Mouse (Mus musculus): ENCODE results near the gene Eif4a1. TPM values are rescaled to one million over a fixed set of nuclear protein-coding genes. Genes with fewer than 3 reads are reported as not detected.

The Eif4a1 gene
- polyA plus RNA-seq, 1 experiment from 2014 or later, result 625 TPM

DNA sequence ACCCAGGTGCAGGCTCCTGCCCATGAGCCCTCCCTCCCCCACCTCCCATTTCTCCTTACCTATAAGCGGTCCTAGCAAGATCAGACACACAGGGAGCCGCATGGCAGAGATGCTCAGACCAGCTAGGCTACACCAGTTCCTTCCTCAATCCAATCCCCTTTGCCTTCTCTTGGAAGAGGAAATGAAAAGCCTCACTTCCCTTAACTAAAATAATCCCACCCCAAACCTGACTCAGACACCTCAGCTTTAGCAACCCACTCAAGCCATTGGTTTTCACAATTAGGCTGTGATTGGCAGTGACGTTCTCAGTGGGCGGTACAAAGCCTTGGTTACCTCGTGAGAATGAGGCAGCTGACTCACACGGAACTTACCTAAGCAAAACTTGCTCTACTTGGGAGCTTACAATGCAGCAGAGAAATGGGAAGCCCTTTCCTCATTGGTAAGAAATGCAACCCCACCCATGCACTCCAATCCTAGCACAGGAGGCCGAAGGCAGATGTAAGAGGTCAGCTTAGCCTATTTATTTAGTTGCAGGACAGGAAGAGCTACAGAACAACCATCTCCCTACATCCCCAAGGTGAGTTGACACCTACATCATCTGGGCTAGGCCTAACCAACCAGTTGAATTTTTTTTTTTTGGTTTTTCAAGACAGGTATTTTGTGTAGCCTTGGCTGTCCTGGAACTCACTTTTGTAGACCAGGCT is 6.1 kb downstream of the Eif4a1 start, which contains the start of gene Cd68:
Cd68 (minus strand) TSS at position 193 of the 704 bp plus-strand sequence.
- no peaks in the 10 kb centered on the region for H3K9me3 ChIP-seq
- H3K36me3 ChIP-seq, result peaks cover 70% of the 10 kb centered on the region
- H3K27ac ChIP-seq, result peak within 1 kb of the TSS; percentile 44; the same call in 1 of the 2 replicates
- no peak within 1 kb of the TSS for H3K9ac ChIP-seq
- peaks cover 34% of the 10 kb centered on the region for H3K4me1 ChIP-seq
- no peak for ATAC-seq (ENCODE audit: insufficient number of reproducible peaks, insufficient read depth, low FRiP score, low TSS enrichment, low read depth)
- no peaks in the 10 kb centered on the region for H3K27me3 ChIP-seq
- 26% methylated on average over 7 of the region's 7 CpGs for WGBS
- H3K4me3 ChIP-seq, result no peak within 1 kb of the TSS
- H3K4me2 ChIP-seq, result no peak within 1 kb of the TSS

GRCm38 (mm10) chr11:69665457-69665960 is 6.7 kb downstream of the Eif4a1 start:
- H3K27ac ChIP-seq, result peak overlapping the region; percentile 44; the same call in 1 of the 2 replicates
- 74% methylated on average over 9 of the region's 9 CpGs for WGBS
- no peak for ATAC-seq (ENCODE audit: insufficient number of reproducible peaks, insufficient read depth, low FRiP score, low TSS enrichment, low read depth)
- H3K9ac ChIP-seq, result no peak overlapping the region
- H3K4me2 ChIP-seq, result no peak overlapping the region
- H3K4me3 ChIP-seq, result no peak overlapping the region
- no peaks in the 10 kb centered on the region for H3K9me3 ChIP-seq
- peaks cover 34% of the 10 kb centered on the region for H3K4me1 ChIP-seq
- H3K36me3 ChIP-seq, result peaks cover 67% of the 10 kb centered on the region
- H3K27me3 ChIP-seq, result no peaks in the 10 kb centered on the region

- 90% methylated on average over 7 of the region's 7 CpGs for WGBS
- Histone ChIP-seq H3K36me3 (peaks cover 60% of the 10 kb centered on the region), H3K4me2 (no peak overlapping the region), H3K9ac (no peak overlapping the region), H3K27ac (no peak overlapping the region), H3K27me3 (no peaks in the 10 kb centered on the region), H3K4me3 (no peak overlapping the region), H3K9me3 (no peaks in the 10 kb centered on the region), H3K4me1 (peaks cover 27% of the 10 kb centered on the region)
- ATAC-seq (ENCODE audit: insufficient number of reproducible peaks, insufficient read depth, low FRiP score, low TSS enrichment, low read depth), result no peak
Observed at GRCm38 (mm10) chr11:69664841-69665240, 7.4 kb downstream of the Eif4a1 start.

DNA sequence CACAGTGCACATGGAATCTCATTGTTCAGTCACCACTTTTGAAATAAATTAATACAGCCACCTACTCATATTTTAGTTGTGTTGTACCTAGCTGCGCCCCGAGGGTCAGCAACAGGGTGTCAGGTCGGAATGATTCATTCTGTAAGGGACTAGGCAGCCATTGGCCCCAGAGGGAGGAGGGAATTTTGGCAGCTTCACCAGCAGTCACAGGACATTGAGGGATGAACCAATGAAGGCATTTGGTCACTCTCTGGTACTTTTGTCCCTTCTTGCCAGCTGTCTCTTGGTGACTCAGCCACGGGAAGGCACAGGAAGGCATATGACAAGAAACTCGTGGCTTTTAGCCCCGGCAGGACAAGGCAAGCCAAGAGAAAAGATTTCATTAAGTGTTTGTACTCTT is 8.4 kb downstream of the Eif4a1 start:
- H3K27ac ChIP-seq, result peak overlapping the region; percentile 98; the same call in 1 of the 2 replicates
- H3K4me1 ChIP-seq, result peaks cover 18% of the 10 kb centered on the region
- peak overlapping the region; percentile 61; the same call in 1 of the 2 replicates for H3K4me2 ChIP-seq
- H3K27me3 ChIP-seq, result no peaks in the 10 kb centered on the region
- no peak overlapping the region for H3K4me3 ChIP-seq
- H3K9me3 ChIP-seq, result no peaks in the 10 kb centered on the region
- 88% methylated on average over 6 of the region's 6 CpGs for WGBS
- H3K9ac ChIP-seq, result no peak overlapping the region
- ATAC-seq (ENCODE audit: insufficient number of reproducible peaks, insufficient read depth, low FRiP score, low TSS enrichment, low read depth), result no peak
- H3K36me3 ChIP-seq, result peaks cover 56% of the 10 kb centered on the region

DNA sequence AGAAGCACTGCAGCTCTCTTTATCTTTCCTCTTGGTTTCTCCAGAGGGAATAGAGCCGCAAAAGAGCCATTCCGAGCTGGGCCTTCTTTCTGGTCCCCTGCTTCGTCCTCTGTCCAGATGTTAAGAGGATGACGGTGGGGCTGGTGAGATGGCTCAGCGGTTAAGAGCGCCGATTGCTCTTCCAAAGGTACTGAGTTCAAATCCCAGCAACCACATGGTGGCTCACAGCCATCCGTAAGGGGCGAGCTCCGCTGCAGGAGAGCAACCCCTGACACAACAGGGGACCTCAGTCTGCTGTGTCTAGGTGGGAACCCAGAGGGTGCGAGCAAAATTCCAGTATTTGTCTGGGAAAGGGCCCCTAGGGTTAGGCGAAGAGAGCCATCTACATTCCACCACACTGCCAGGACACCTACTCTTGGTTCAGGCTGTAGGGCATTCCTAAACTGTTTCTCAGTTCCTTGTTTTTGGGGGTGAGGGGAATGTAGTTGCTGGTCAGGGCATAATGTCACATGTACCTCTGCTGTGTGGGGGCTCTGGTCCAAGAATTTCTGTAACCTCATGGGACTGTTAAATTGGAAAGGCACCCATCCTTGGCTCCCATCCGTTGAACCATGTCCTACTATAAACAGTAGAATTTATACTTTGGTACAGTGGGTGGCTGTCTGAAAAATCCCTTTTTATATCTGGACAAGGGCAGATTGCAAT is 9.1 kb downstream of the Eif4a1 start:
- H3K4me3 ChIP-seq, result peak overlapping the region; percentile 57
- peaks cover 16% of the 10 kb centered on the region for H3K4me1 ChIP-seq
- 72% methylated on average over 13 of the region's 13 CpGs for WGBS
- H3K4me2 ChIP-seq, result peak overlapping the region; percentile 61
- no peaks in the 10 kb centered on the region for H3K9me3 ChIP-seq
- no peak for ATAC-seq (ENCODE audit: insufficient number of reproducible peaks, insufficient read depth, low FRiP score, low TSS enrichment, low read depth)
- H3K9ac ChIP-seq, result peak overlapping the region; percentile 74
- peak overlapping the region; percentile 98 for H3K27ac ChIP-seq
- peaks cover 56% of the 10 kb centered on the region for H3K36me3 ChIP-seq
- H3K27me3 ChIP-seq, result no peaks in the 10 kb centered on the region

DNA sequence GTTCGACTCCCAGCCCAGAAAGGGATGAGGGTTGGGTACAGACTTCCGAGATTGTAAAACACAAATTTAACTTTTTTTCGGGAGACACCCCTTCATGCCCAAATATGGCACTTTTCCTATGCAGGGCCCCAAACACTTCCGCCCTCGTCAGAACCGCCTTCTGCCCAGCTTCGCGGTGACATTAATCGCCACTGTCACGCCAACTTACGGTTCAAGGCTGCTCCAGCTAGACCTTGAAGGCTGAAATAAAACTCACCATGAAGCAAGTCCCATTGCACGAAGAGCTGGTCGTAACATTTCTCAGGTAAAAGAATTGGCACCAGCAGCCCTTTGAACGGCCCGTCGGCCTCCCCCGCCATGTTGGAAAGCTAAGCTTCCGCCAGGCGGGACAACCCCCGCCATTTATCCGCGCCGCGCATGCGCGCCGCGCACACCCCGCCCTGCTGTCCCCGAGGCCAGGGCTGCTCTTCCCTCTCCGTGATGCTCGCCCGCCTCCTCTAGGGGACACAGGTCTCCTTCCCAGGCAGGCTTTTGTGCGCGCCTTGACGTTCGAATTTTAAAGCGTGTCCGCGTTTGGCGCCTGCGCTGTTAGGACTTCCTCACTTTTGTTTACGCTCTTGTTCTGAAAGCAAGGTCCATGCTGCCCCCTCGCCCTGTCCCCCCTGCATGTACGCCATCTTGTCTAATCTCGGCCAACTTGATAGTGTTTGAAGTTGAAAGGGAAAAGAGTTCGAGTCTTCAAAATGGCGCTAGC is 9.8 kb downstream of the Eif4a1 start, which contains the start of gene Mpdu1:
Mpdu1 (minus strand) TSS at position 430 of the 754 bp plus-strand sequence.
- Histone ChIP-seq H3K9me3 (no peaks in the 10 kb centered on the region), H3K27me3 (no peaks in the 10 kb centered on the region), H3K27ac (peak within 1 kb of the TSS; percentile 98), H3K36me3 (peaks cover 56% of the 10 kb centered on the region), H3K4me1 (peaks cover 16% of the 10 kb centered on the region), H3K9ac (peak within 1 kb of the TSS; percentile 74), H3K4me2 (peak within 1 kb of the TSS; percentile 61), H3K4me3 (peak within 1 kb of the TSS; percentile 57)
- WGBS, result under 1% methylated on average over 48 of the region's 48 CpGs
- peak; percentile 92 for ATAC-seq (ENCODE audit: insufficient number of reproducible peaks, insufficient read depth, low FRiP score, low TSS enrichment, low read depth)

- H3K9me3 ChIP-seq, result no peaks in the 10 kb centered on the region
- H3K36me3 ChIP-seq, result peaks cover 58% of the 10 kb centered on the region
- peaks cover 23% of the 10 kb centered on the region for H3K4me1 ChIP-seq
- peak overlapping the region; percentile 57 for H3K4me3 ChIP-seq
- peak overlapping the region; percentile 61 for H3K4me2 ChIP-seq
- WGBS, result 82% methylated on average over 3 of the region's 3 CpGs
- peak overlapping the region; percentile 98 for H3K27ac ChIP-seq
- ATAC-seq (ENCODE audit: insufficient number of reproducible peaks, insufficient read depth, low FRiP score, low TSS enrichment, low read depth), result no peak
- peak overlapping the region; percentile 74 for H3K9ac ChIP-seq
- H3K27me3 ChIP-seq, result no peaks in the 10 kb centered on the region
Observed at GRCm38 (mm10) chr11:69661221-69661881, 10.9 kb downstream of the Eif4a1 start.

DNA sequence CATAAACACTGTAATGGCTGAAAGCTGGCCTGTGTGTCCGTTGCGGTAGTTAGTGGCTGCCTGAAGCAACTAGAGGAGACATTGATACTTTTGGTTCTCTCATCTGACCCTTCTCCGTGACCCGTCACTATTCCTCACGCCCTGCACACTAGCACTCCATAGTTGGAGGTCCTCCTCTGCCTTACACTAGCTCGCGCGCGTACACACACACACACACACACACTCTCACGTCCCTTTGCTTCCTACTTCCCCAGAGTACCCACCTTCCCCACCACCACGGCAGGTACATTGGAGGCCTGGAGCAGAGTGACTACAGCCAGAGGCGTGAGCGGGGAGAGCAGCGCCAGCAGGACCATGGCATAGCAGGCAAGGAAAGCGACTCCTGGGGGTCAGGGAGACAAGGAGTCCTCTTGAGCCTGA is 14.8 kb downstream of the Eif4a1 start:
- Histone ChIP-seq H3K9me3 (no peaks in the 10 kb centered on the region), H3K4me1 (peaks cover 35% of the 10 kb centered on the region), H3K4me3 (no peak overlapping the region), H3K27ac (peak overlapping the region; percentile 44; the same call in 1 of the 2 replicates), H3K27me3 (no peaks in the 10 kb centered on the region), H3K36me3 (peaks cover 54% of the 10 kb centered on the region), H3K4me2 (no peak overlapping the region), H3K9ac (no peak overlapping the region)
- ATAC-seq (ENCODE audit: insufficient number of reproducible peaks, insufficient read depth, low FRiP score, low TSS enrichment, low read depth), result no peak
- 85% methylated on average over 15 of the region's 15 CpGs for WGBS

GRCm38 (mm10) chr11:69656617-69657461 is 15.4 kb downstream of the Eif4a1 start:
- H3K9me3 ChIP-seq, result no peaks in the 10 kb centered on the region
- H3K36me3 ChIP-seq, result peaks cover 60% of the 10 kb centered on the region
- no peak overlapping the region for H3K4me3 ChIP-seq
- no peaks in the 10 kb centered on the region for H3K27me3 ChIP-seq
- no peak for ATAC-seq (ENCODE audit: insufficient number of reproducible peaks, insufficient read depth, low FRiP score, low TSS enrichment, low read depth)
- H3K4me1 ChIP-seq, result peaks cover 35% of the 10 kb centered on the region
- H3K9ac ChIP-seq, result 0 out of 2 replicates have a peak overlapping the region, but pooled peaks have one; percentile 38
- 68% methylated on average over 10 of the region's 10 CpGs for WGBS
- H3K4me2 ChIP-seq, result no peak overlapping the region
- peak overlapping the region; percentile 45 for H3K27ac ChIP-seq

GRCm38 (mm10) chr11:69656065-69656455 is 16.2 kb downstream of the Eif4a1 start:
- Histone ChIP-seq H3K9me3 (no peaks in the 10 kb centered on the region), H3K27ac (0 out of 2 replicates have a peak overlapping the region, but pooled peaks have one; percentile 66), H3K36me3 (peaks cover 68% of the 10 kb centered on the region), H3K9ac (peak overlapping the region; percentile 56; the same call in 1 of the 2 replicates), H3K27me3 (no peaks in the 10 kb centered on the region), H3K4me3 (no peak overlapping the region), H3K4me2 (0 out of 2 replicates have a peak overlapping the region, but pooled peaks have one; percentile 32), H3K4me1 (peaks cover 28% of the 10 kb centered on the region)
- ATAC-seq (ENCODE audit: insufficient number of reproducible peaks, insufficient read depth, low FRiP score, low TSS enrichment, low read depth), result no peak
- 50% methylated on average over 5 of the region's 5 CpGs for WGBS

Data from embryonic facial prominence, embryonic 13.5 days (tissue).